Mouse (Mus musculus): ENCODE data around the gene Mfap1a. TPM values are rescaled to one million over a fixed set of nuclear protein-coding genes. Genes with fewer than 3 reads are reported as not detected.
A peak's percentile ranks its signal among the peaks of the same experiment; 100 is the strongest.
"Not testable (repeated sequence)": the region's sequence is repeated elsewhere in the genome, so short reads cannot be mapped to it uniquely, and the experiment has no call there.

Mfap1a gene
- polyA plus RNA-seq, 1 experiment from 2014 or later = 12.2 TPM

DNA sequence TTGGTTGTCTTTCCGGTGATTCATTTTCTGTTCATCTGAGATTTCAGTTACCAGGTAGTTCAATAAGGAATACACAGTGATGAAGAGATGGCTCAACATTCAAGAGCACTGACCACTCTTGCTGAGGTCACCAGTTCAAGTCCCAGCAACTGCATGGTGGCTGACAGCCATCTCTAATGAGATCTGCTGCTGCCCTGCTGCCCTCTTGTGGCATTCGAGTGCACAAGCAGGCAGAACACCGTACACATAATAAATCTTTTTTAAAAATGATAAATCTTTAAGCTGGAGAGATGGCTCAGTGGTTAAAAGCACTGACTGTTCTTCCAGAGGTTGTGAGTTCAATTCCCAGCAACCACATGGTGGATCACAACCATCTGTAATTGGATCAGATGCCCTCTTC, 26.0 kb downstream of the Mfap1a start:
- 44% methylated on average over 3 of the region's 3 CpGs for WGBS
- Histone ChIP-seq H3K27me3 (ENCODE audit: control insufficient read depth, insufficient read depth, low read length) (no peaks in the 10 kb centered on the region), H3K36me3 (ENCODE audit: control insufficient read depth, insufficient read depth, low read length) (no peaks in the 10 kb centered on the region), H3K27ac (replicated peaks) (no peak overlapping the region), H3K4me2 (replicated peaks; ENCODE audit: low read depth) (no peak overlapping the region), H3K9ac (ENCODE audit: low read length) (no peak overlapping the region), H3K4me1 (replicated peaks; ENCODE audit: control insufficient read depth, insufficient read depth) (no peaks in the 10 kb centered on the region), H3K9me3 (ENCODE audit: control insufficient read depth, low read length) (no peaks in the 10 kb centered on the region), H3K4me3 (ENCODE audit: low read depth, low read length) (no peak overlapping the region)
- no peak for ATAC-seq (ENCODE audit: low FRiP score, low TSS enrichment)
- no peak for DNase-seq (ENCODE audit: low spot score)
- peak; percentile 73 for TF ChIP-seq CTCF (IDR thresholded peaks at IDR 0.05; ENCODE audit: low read depth)
- no peak for TF ChIP-seq EP300 (optimal IDR thresholded peaks at IDR 0.05)

DNA sequence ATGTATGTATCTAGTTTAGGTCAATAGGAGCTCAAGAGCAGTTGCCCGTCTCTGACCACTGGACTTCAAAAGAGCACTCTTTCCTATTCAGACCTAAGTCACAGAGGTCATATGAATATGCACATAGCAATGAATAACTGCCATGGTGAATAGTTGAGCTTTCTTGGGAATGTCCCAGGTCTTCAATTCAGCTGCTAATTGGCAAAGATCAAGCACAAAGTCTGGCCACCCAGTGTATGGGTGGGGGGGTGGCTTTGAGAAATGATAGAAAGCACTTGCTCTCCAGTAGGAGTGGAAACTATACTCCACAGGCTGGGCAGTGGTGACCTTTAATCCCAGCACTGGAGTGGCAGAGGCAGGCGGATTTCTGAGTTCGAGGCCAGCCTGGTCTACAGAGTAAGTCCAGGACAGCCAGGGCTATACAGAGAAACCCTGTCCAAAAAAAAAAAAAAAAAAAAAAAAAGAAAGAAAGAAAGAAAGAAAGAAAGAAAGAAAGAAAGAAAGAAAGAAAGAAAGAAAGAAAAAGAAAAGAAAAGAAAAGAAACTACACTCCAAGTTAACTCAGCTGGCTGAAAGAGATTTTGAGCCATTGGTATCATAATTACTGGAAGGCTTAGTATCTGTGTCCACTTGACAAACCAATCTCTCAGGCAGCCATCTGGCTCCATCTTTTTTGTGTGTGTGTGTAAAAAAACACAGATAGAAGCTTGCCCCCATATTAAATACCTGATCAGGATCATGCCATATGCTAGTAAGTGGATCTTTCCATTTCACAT, 28.8 kb downstream of the Mfap1a start:
- TF ChIP-seq EP300 (optimal IDR thresholded peaks at IDR 0.05) (no peak), CTCF (IDR thresholded peaks at IDR 0.05; ENCODE audit: low read depth) (no peak)
- DNase-seq (ENCODE audit: low spot score) (no peak), ATAC-seq (ENCODE audit: low FRiP score, low TSS enrichment) (no peak)
- H3K4me1 ChIP-seq (replicated peaks; ENCODE audit: control insufficient read depth, insufficient read depth) = no peaks in the 10 kb centered on the region
- H3K4me2 ChIP-seq (replicated peaks; ENCODE audit: low read depth) = no peak overlapping the region
- no peak overlapping the region for H3K9ac ChIP-seq (ENCODE audit: low read length)
- 85% methylated on average over 3 of the region's 3 CpGs for WGBS
- no peak overlapping the region for H3K27ac ChIP-seq (replicated peaks)
- no peaks in the 10 kb centered on the region for H3K36me3 ChIP-seq (ENCODE audit: control insufficient read depth, insufficient read depth, low read length)
- no peak overlapping the region for H3K4me3 ChIP-seq (ENCODE audit: low read depth, low read length)
- H3K9me3 ChIP-seq (ENCODE audit: control insufficient read depth, low read length) = no peaks in the 10 kb centered on the region
- no peaks in the 10 kb centered on the region for H3K27me3 ChIP-seq (ENCODE audit: control insufficient read depth, insufficient read depth, low read length)

DNA sequence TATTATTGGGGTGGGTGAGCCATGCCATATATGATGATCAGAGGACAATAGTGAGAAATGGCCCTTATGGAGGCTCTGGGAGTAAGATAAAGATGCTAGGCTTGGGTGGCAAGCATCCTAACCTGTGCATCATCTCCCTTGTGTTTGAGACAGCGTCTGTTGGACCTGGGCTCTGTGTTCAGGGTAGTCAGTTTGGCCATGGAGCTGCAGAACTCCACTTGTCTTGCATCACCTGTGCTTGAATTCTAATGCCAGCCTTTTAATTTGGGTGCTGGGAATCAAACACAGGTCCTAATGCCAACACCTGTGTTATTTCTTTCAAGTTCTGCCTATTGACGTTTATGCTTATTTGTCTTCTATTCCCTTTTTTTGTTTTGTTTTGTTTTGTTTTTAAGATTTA, 31.2 kb downstream of the Mfap1a start:
- DNase-seq (ENCODE audit: low spot score); H3K4me1 ChIP-seq (replicated peaks; ENCODE audit: control insufficient read depth, insufficient read depth); H3K36me3 ChIP-seq (ENCODE audit: control insufficient read depth, insufficient read depth, low read length); H3K4me3 ChIP-seq (ENCODE audit: low read depth, low read length); H3K9me3 ChIP-seq (ENCODE audit: control insufficient read depth, low read length); H3K4me2 ChIP-seq (replicated peaks; ENCODE audit: low read depth); H3K27ac ChIP-seq (replicated peaks); H3K27me3 ChIP-seq (ENCODE audit: control insufficient read depth, insufficient read depth, low read length); H3K9ac ChIP-seq (ENCODE audit: low read length); ATAC-seq (ENCODE audit: low FRiP score, low TSS enrichment): not testable (repeated sequence)
- 96% methylated on average over 2 of the region's 2 CpGs for WGBS

DNA sequence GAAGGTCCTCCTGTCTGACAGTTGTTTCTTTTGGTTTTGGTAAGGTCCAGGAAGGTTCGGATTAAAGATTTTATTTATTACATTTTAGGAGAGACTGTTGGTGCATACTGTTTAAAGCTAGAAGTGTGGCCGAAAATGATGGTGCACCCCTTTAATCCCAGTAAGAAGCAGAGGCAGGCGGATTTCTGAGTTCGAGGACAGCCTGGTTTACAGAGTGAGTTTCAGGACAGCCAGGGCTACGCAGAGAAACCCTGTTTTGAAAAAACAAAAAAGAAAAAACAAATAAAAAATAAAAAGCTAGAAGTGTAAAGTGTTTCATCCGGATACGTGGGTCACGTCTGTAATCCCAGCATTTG, 32.3 kb downstream of the Mfap1a start:
- 25% methylated on average over 8 of the region's 8 CpGs for WGBS
- Histone ChIP-seq H3K4me3 (ENCODE audit: low read depth, low read length) (peak overlapping the region; percentile 57), H3K27me3 (ENCODE audit: control insufficient read depth, insufficient read depth, low read length) (no peaks in the 10 kb centered on the region), H3K27ac (replicated peaks) (no peak overlapping the region), H3K4me2 (replicated peaks; ENCODE audit: low read depth) (peak overlapping the region; percentile 51), H3K9me3 (ENCODE audit: control insufficient read depth, low read length) (no peaks in the 10 kb centered on the region), H3K36me3 (ENCODE audit: control insufficient read depth, insufficient read depth, low read length) (no peaks in the 10 kb centered on the region), H3K9ac (ENCODE audit: low read length) (peak overlapping the region; percentile 77; the same call in 1 of the 2 replicates), H3K4me1 (replicated peaks; ENCODE audit: control insufficient read depth, insufficient read depth) (no peaks in the 10 kb centered on the region)
- ATAC-seq (ENCODE audit: low FRiP score, low TSS enrichment) (peak; percentile 33; the same call in 1 of the 2 replicates), DNase-seq (ENCODE audit: low spot score) (no peak)
- TF ChIP-seq EP300 (optimal IDR thresholded peaks at IDR 0.05) (no peak), CTCF (IDR thresholded peaks at IDR 0.05; ENCODE audit: low read depth) (no peak)

DNA sequence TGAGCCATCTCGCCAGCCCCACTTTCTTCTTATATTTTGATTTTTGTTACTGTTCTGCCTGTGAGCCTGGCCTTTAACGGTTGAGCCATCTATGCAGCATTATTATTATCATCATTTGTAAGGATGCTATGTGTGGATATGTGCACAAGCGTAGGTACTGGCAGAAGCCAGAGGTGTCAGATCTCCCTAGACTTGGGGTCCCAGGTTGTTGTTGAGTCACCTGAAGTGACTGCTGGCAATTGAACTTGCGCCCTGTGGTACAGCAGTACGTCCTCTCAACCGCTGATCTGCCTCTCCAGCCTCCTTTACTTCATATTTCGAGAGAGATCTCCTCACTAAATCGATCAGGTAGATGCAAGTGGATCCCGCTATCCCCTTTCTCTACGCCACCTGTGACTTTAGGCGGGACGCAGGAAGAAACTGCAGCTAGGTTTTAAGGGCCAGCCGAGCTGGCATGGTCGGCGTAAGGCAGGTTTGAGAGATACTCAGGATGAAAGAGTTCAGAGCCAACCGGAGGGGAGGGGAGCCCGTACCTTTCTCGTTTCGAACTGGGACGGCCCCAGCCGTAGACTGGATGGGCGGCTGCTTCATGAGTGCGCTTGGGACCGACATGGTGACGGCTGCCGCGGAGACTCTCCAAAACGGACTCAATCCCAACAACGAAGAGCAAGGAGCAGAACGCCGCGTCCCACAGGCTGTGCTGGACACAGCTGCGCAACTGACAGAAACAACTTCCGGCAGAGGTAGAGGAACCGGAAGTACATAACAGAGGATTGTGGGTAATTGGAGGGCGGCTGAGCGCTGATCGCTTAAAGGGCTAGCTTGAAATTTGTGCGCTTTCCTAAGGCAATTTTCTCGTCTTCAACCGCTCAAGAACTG, 32.9 kb downstream of the Mfap1a start, which contains the start of gene Mfap1b:
Gene Mfap1b (minus strand): TSS at position 767 of the 879 bp plus-strand sequence.
- Histone ChIP-seq H3K4me3 (ENCODE audit: low read depth, low read length) (peak within 1 kb of the TSS; percentile 57), H3K27ac (replicated peaks) (0 out of 2 replicates have a peak within 1 kb of the TSS, but pooled peaks have one; percentile 49), H3K9ac (ENCODE audit: low read length) (peak within 1 kb of the TSS; percentile 77), H3K4me2 (replicated peaks; ENCODE audit: low read depth) (peak within 1 kb of the TSS; percentile 51)
- DNase-seq (ENCODE audit: low spot score) (peak; percentile 81), ATAC-seq (ENCODE audit: low FRiP score, low TSS enrichment) (peak; percentile 92)
- 5% methylated on average over 32 of the region's 41 CpGs for WGBS
- not testable (repeated sequence) for H3K4me1 ChIP-seq (replicated peaks; ENCODE audit: control insufficient read depth, insufficient read depth); H3K9me3 ChIP-seq (ENCODE audit: control insufficient read depth, low read length); H3K36me3 ChIP-seq (ENCODE audit: control insufficient read depth, insufficient read depth, low read length); H3K27me3 ChIP-seq (ENCODE audit: control insufficient read depth, insufficient read depth, low read length)

DNA sequence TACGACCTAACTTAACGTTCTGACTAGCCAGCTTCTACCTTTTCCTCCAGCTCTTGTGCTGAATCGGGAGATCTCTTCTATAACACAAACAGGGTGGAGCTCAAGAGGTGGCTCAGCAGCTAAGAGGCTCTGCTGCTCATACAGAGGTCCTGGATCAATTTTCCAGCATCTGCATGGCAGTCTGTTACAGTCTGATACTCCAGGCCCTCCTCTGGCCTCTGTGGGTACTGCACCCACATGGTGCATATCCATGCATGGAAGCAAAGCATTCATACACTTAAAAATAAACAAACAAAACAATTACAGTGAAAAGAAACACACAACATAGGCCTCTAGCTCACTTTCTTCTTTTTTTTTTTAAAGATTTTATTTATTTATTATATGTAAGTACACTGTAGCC, 33.7 kb downstream of the Mfap1a start:
- H3K36me3 ChIP-seq (ENCODE audit: control insufficient read depth, insufficient read depth, low read length); H3K9ac ChIP-seq (ENCODE audit: low read length); H3K27me3 ChIP-seq (ENCODE audit: control insufficient read depth, insufficient read depth, low read length); H3K9me3 ChIP-seq (ENCODE audit: control insufficient read depth, low read length); H3K4me2 ChIP-seq (replicated peaks; ENCODE audit: low read depth); DNase-seq (ENCODE audit: low spot score); H3K4me1 ChIP-seq (replicated peaks; ENCODE audit: control insufficient read depth, insufficient read depth); H3K27ac ChIP-seq (replicated peaks); H3K4me3 ChIP-seq (ENCODE audit: low read depth, low read length); ATAC-seq (ENCODE audit: low FRiP score, low TSS enrichment): not testable (repeated sequence)
- WGBS = 92% methylated on average over 3 of the region's 3 CpGs

DNA sequence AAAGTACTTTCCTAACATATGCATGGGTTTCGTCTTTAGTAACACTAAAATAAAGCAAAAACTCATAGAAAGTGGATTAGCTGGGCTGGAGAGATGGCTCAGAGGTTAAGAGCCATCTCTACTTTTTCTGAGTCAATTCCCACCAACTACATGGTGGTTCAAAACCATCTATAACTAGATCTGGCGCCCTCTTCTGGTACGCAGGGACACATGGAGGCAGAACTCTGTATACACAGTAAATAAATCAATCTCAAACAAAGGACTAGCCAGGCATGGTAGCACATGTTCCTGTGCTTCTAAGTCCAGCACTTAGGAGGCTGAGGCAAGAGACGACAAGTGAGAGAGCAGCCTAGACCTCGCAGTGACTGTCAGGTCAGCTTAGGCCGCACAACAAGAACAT, 37.5 kb downstream of the Mfap1a start:
- not testable (repeated sequence) for H3K9ac ChIP-seq (ENCODE audit: low read length); H3K9me3 ChIP-seq (ENCODE audit: control insufficient read depth, low read length); H3K4me1 ChIP-seq (replicated peaks; ENCODE audit: control insufficient read depth, insufficient read depth); H3K27me3 ChIP-seq (ENCODE audit: control insufficient read depth, insufficient read depth, low read length); DNase-seq (ENCODE audit: low spot score); H3K4me3 ChIP-seq (ENCODE audit: low read depth, low read length); H3K4me2 ChIP-seq (replicated peaks; ENCODE audit: low read depth); H3K27ac ChIP-seq (replicated peaks); H3K36me3 ChIP-seq (ENCODE audit: control insufficient read depth, insufficient read depth, low read length)
- WGBS = 60% methylated on average over 1 of the region's 6 CpGs
- ATAC-seq (ENCODE audit: low FRiP score, low TSS enrichment) = 0 out of 2 replicates have a peak, but pooled peaks have one; percentile 16
